Mouse (Mus musculus): ENCODE results near the gene Ube2ql1.

Ube2ql1 gene

GRCm38 (mm10) chr13:69739759-69740135 is at the start of gene Ube2ql1:
Gene Ube2ql1 (minus strand): TSS chr13:69739889.
- DNase-seq (ENCODE audit: low read depth): peak; percentile 16

DNA sequence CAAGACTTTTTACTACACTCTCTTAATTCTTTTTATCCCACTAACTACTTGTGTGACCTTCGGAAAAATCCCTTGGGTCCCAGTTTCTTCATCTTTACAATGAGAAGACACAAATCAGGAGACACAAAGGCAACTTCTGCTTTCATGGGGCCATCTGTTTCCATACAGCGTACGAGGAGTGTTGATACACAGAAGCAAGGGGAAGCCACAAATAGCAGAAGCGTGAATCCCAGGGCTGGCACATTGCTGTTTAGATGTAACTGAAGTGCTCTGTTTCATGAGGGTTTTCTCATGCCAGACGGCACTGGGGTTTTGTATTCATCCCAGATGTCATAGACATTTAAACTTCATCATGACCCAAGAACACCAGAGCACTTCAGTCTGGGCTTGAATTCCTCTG is 49.0 kb upstream of the Ube2ql1 start:
- no peak for DNase-seq (ENCODE audit: low read depth)

- DNase-seq (ENCODE audit: low read depth): no peak
Observed at GRCm38 (mm10) chr13:69778221-69778620, 38.5 kb upstream of the Ube2ql1 start.

- no peak for DNase-seq (ENCODE audit: low read depth)
Observed at GRCm38 (mm10) chr13:69772358-69772757, 32.7 kb upstream of the Ube2ql1 start.

GRCm38 (mm10) chr13:69770538-69771456 is 31.1 kb upstream of the Ube2ql1 start:
- DNase-seq (ENCODE audit: low read depth): no peak

DNA sequence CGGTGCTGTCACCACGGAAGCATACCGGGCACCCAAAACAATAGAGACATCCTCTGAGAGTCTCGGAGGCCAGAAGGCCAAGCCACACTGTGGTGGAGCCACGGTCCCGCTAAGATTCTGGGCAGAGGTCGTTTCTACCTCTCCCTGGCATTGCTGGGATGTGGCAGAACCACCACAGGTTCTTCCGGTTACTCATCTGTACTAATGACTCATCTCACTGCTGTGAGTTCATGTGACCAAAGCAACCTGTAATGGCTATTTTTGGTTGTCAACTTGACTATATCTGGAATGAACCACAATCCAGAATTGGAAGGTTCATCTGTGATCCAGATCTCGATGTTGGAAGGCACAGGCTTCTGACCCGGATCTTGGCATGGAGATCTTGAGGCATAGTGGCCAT is 28.5 kb upstream of the Ube2ql1 start:
- DNase-seq (ENCODE audit: low read depth): no peak

DNA sequence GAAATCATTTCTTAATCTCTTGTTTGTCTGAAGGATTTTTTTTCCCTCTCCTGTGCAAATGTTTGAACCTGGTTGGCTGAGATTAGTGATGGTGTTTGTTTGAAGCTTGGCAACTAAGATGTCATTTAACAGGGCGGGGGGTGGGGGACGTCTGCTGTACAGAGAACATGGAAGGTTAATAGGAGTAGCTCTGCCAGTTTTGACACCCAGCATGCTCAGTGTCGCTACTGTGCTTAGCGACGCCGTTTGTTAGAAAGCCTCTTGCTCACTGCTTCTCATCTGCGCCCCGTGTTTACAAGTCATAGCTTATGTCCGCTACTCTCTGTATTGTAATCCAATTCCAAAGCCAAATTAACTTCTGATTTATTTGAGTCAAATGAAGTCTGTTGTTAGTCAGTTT is 25.0 kb upstream of the Ube2ql1 start:
- no peak for DNase-seq (ENCODE audit: low read depth)

DNA sequence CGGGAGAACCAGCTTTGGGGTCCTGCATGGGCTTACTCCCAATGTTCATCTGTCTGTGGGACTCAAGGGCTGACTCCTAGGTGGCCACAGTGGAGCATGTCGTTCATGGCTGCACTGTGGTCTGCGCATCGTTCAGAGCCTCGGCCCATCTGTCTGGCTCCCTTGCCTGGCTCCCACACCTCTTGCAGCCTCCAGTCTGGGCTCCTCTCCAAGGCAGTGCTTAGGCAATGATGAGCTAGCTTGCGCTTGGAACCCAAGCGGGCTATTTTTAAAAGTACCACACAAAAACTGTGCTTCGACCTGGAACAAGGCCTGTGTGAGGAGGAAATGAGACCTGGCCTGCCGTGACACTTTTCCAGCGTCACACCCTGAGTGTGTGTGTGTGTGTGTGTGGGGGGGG is 21.7 kb upstream of the Ube2ql1 start:
- no peak for DNase-seq (ENCODE audit: low read depth)

GRCm38 (mm10) chr13:69758979-69759378 is 19.3 kb upstream of the Ube2ql1 start:
- no peak for DNase-seq (ENCODE audit: low read depth)

DNA sequence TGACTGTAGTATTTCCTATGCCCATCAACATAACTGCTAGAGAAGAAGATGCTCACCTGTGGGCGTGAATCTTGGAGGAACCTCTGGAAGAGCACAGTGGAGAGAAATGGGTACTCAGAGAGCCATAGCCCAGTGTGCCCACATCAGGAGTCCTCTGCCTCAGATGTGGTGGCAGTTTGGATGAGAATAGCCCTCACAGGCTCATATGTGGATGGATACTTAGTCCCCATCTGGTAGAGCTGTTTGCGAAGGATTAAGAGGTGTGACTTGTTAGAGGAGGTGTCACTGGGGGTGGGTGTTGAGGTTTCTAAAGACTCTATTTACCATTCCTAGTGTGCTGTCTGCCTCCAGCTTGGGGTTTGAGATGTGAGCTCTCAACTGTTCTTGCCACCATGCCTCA is 13.2 kb upstream of the Ube2ql1 start:
- DNase-seq (ENCODE audit: low read depth): no peak

GRCm38 (mm10) chr13:69751510-69751909 is 11.8 kb upstream of the Ube2ql1 start:
- no peak for DNase-seq (ENCODE audit: low read depth)

- no peak for DNase-seq (ENCODE audit: low read depth)
Observed at GRCm38 (mm10) chr13:69748756-69749155, 9.1 kb upstream of the Ube2ql1 start.

- no peak for DNase-seq (ENCODE audit: low read depth)
Observed at GRCm38 (mm10) chr13:69740331-69741285, 919 bp upstream of the Ube2ql1 start.

DNA sequence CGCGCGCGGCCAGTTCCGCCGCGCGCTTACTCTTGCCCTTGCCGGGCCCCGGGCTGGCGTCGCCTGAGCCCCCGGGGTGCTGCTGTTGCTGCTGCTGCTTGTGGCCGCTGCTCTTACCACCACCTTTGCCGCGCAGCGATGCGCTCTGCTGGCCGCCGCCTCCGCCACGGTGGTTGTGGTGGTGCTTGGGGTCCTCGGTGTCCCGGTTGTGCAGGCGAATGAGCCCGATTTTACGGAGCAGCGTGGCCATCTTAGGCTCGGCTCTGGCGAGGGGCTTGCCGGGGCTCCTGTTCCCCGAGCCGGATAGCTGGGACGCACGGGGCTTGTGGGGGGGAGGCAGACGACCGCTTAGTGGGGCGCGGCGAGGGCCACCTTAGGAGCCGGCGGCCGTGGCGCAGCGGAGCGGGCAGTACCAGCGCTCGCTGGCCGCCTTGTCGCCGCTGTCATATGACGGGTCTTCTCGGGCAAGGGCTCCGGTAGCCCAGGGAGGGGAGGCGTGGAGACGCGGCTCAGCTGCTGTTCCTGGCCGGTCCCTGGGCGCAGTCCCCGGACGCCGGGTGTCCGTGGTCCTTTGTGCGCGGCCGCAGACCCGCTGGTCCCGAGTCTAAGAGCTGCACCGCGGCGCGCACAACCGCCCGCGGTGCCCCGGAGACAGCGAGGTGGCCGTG is 464 bp downstream of the Ube2ql1 start:
- no peak for DNase-seq (ENCODE audit: low read depth)

- DNase-seq (ENCODE audit: low read depth): no peak
Observed at GRCm38 (mm10) chr13:69738461-69738971, 1.2 kb downstream of the Ube2ql1 start.

DNA sequence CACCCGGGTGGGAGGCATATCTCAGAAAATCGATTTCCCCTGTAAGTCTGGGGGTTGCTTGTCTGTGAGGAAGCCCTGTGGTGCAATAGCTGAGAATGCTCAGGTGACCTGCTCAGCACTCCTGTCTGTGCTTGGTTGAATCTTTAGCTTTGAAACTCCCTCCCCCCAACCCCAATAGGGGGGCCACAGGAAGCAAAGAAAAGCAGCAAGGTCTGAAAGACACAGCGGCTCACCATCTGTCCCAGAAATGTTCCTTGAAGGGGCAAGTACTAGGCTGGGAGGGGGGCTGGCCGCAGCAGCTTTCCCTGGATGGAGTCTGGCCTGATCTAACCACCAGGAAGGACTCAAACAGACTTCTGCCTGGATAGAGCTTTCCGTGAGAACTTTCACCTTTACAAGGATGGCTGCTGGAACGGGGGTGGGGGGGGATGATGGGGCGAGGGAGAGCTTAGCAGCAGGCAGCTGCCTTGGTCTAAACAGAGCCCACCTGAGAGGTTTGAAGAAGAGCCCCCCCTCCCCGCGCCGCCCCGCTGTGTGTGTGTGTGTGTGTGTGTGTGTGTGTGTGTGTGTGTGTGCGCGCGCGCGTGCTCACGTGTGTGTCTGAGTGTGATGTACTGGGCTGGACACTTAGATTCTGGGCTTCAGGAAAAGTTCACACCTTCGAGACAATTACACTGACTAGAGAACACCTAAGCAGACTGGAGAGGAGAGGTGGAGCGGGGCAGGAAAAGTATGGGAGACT is 2.1 kb downstream of the Ube2ql1 start:
- no peak for DNase-seq (ENCODE audit: low read depth)

- DNase-seq (ENCODE audit: low read depth): no peak
Observed at GRCm38 (mm10) chr13:69732636-69733035, 7.1 kb downstream of the Ube2ql1 start.

DNA sequence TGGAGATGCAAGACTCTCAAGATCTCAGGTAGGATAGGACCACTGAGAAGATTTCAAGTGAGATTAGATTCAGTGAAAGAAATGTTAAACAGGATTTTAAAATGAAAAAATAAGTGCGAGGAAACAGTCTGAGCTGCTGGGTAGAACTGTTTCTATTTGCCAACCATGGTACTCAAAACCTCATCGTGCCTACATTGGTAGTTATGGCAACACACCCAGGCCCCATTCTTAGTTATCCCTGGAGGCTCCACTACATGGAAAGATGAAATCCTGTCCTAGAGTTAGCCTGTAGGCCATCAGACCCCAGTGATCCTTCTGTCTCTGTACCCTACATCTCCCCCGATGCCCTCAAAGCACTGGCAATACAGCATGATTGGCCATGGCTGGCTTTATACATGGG is 14.3 kb downstream of the Ube2ql1 start:
- no peak for DNase-seq (ENCODE audit: low read depth)

DNA sequence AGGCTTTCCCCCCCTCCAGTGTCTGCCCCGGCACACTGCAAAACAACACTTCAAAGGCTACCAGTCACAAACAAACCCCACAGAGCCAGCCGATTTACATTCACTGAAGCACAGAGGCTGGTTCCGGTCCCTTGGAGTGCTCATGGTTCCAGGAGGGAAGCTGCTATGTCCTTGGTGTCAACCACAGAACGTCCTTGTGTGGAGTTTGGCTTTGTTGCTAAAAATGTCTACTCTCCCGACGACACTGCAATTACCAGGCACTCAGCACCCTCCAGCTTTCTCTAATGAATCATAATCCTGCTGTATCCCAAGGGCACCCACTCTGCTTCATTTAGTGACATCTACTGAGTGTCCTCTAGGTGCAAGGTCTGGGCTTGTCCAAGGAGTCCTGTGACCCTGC is 18.5 kb downstream of the Ube2ql1 start:
- no peak for DNase-seq (ENCODE audit: low read depth)

GRCm38 (mm10) chr13:69717860-69718598 is 21.7 kb downstream of the Ube2ql1 start:
- DNase-seq (ENCODE audit: low read depth): no peak

DNA sequence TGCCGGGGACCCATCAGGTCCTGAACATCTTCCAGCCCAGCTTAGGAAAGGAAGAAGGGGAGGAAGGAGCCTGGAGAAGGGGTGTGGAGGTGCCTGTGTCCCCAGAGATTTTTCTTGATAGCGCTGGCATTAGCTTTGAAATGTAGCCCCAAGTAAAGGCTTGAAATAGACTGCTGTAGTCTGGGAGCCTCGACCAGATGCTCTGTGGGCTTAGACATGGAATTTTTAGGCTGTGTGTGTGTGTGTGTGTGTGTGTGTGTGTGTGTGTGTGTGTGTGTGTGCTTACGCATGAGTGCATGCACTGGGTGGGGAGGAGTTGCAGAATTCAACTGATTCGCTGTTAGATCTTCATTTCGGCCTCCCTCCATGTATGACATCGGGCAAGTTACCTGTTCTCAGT is 31.5 kb downstream of the Ube2ql1 start:
- no peak for DNase-seq (ENCODE audit: low read depth)
